ENCODE assay signal across 28 mouse cellular contexts in the genomic region with DNA sequence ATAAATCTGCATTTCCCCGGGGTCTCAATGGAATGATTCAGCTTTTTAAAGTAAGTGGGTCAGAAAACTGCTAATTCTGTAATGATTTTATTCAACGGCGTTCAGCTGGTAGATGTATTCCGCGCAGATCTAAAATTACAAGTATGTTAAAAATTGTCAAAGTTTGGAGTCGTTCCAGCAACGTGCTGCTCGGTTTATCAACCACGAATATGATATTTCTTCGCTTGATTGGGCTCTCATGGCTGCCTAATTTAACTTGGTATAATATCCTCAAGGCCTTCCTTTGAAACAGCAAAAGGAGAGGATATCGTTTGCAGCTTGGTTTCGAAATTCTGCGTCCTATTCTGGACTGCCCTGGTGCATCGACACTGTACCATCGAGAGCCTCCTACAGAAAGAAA. TPM values are rescaled to one million over a fixed set of nuclear protein-coding genes. Genes with fewer than 3 reads are reported as not detected.
DNase-seq lines count a peak whose midpoint lies in the region; ATAC-seq and TF ChIP-seq lines count a peak whose summit lies in the region.
"Had no signal": no experiment of that assay in that cellular context is flagged by ENCODE, and none has a peak within 500 bp of the region (broad histone marks: within the 10 kb centered on the region; RNA-seq: fewer than 3 reads in every experiment).

No protein-coding gene starts in this region.

- no peak overlapping the region for H3K4me2 ChIP-seq in forebrain, postnatal 0 days (ENCODE audit: low read depth)
- H3K4me2 ChIP-seq in forebrain, embryonic 12.5 days = no peak overlapping the region
- no peak overlapping the region for H3K4me2 ChIP-seq in kidney, embryonic 16.5 days (replicated peaks; ENCODE audit: low read depth, low read length)
- no peak overlapping the region for H3K4me2 ChIP-seq in midbrain, embryonic 16.5 days (ENCODE audit: low read length)
- no peak overlapping the region for H3K4me2 ChIP-seq in midbrain, embryonic 15.5 days
- H3K4me2 ChIP-seq: embryonic facial prominence, embryonic 12.5 days; heart, embryonic 12.5 days; hindbrain, embryonic 15.5 days; limb, embryonic 12.5 days; liver, embryonic 15.5 days; lung, embryonic 14.5 days; neural tube, embryonic 15.5 days; stomach, embryonic 15.5 days had no signal

- no peak overlapping the region for H3K9ac ChIP-seq in forebrain, postnatal 0 days
- H3K9ac ChIP-seq in forebrain, embryonic 12.5 days = no peak overlapping the region
- no peak overlapping the region for H3K9ac ChIP-seq in kidney, embryonic 16.5 days (replicated peaks; ENCODE audit: low read length)
- no peak overlapping the region for H3K9ac ChIP-seq in midbrain, embryonic 16.5 days (ENCODE audit: low read depth, low read length)
- H3K9ac ChIP-seq in midbrain, embryonic 15.5 days = no peak overlapping the region
- H3K9ac ChIP-seq: embryonic facial prominence, embryonic 12.5 days; heart, embryonic 12.5 days; hindbrain, embryonic 15.5 days; limb, embryonic 12.5 days; liver, embryonic 15.5 days; lung, embryonic 14.5 days; neural tube, embryonic 15.5 days; stomach, embryonic 15.5 days had no signal

- ATAC-seq in forebrain, postnatal 0 days = no peak
- ATAC-seq in forebrain, embryonic 12.5 days (ENCODE audit: low FRiP score) = no peak
- ATAC-seq in kidney, embryonic 16.5 days (ENCODE audit: low FRiP score, low TSS enrichment) = no peak
- no peak for ATAC-seq in midbrain, embryonic 16.5 days
- no peak for ATAC-seq in midbrain, embryonic 15.5 days (replicated peaks)
- ATAC-seq: Patski had no signal

- no peaks in the 10 kb centered on the region for H3K27me3 ChIP-seq in forebrain, postnatal 0 days (ENCODE audit: insufficient read depth, low read length)
- no peaks in the 10 kb centered on the region for H3K27me3 ChIP-seq in forebrain, embryonic 12.5 days
- no peaks in the 10 kb centered on the region for H3K27me3 ChIP-seq in kidney, embryonic 16.5 days (ENCODE audit: insufficient read depth, low read length)
- no peaks in the 10 kb centered on the region for H3K27me3 ChIP-seq in midbrain, embryonic 16.5 days (ENCODE audit: control insufficient read depth, insufficient read depth, low read depth, low read length)
- H3K27me3 ChIP-seq in midbrain, embryonic 15.5 days (replicated peaks) = no peaks in the 10 kb centered on the region
- H3K27me3 ChIP-seq: embryonic facial prominence, embryonic 12.5 days; heart, embryonic 12.5 days; hindbrain, embryonic 15.5 days; limb, embryonic 12.5 days; liver, embryonic 15.5 days; neural tube, embryonic 15.5 days; Patski; stomach, embryonic 15.5 days had no signal

- H3K4me1 ChIP-seq in forebrain, postnatal 0 days (ENCODE audit: insufficient read depth) = 0 out of 2 replicates have a peak, but pooled peaks cover 4% of the 10 kb centered on the region
- H3K4me1 ChIP-seq in forebrain, embryonic 12.5 days = no peaks in the 10 kb centered on the region
- no peaks in the 10 kb centered on the region for H3K4me1 ChIP-seq in kidney, embryonic 16.5 days (ENCODE audit: insufficient read depth, low read length)
- peaks cover 2% of the 10 kb centered on the region; the same call in 1 of the 2 replicates for H3K4me1 ChIP-seq in midbrain, embryonic 16.5 days (ENCODE audit: control insufficient read depth, insufficient read depth, low read length)
- H3K4me1 ChIP-seq in midbrain, embryonic 15.5 days = no peaks in the 10 kb centered on the region
- H3K4me1 ChIP-seq: embryonic facial prominence, embryonic 12.5 days; forebrain, embryonic 10.5 days; heart, embryonic 12.5 days; hindbrain, embryonic 15.5 days; limb, embryonic 12.5 days; liver, embryonic 15.5 days; neural tube, embryonic 15.5 days; stomach, embryonic 15.5 days had no signal

- peak; percentile 67 for DNase-seq in forebrain, postnatal 0 days
- DNase-seq in kidney, postnatal 14 days = no peak
- no peak for DNase-seq in embryo, embryonic 10.5 days (ENCODE audit: low spot score)
- DNase-seq: adrenal gland, postnatal 10 days; cerebellum, adult 2 months; cerebellum, postnatal 14 days; gastrocnemius, adult 2 months; gastrocnemius, postnatal 36 days; heart, adult 2 months; kidney, adult 8-10 months; kidney, postnatal 25 days; lung, embryonic 14.5 days; lung, postnatal 14 days; retina, postnatal 1 day; right cerebral cortex, postnatal 14 days had no signal

- no peaks in the 10 kb centered on the region for H3K9me3 ChIP-seq in forebrain, postnatal 0 days (ENCODE audit: low read length)
- no peaks in the 10 kb centered on the region for H3K9me3 ChIP-seq in forebrain, embryonic 12.5 days
- no peaks in the 10 kb centered on the region for H3K9me3 ChIP-seq in kidney, embryonic 16.5 days (ENCODE audit: low read length)
- H3K9me3 ChIP-seq in midbrain, embryonic 16.5 days (replicated peaks; ENCODE audit: control insufficient read depth, low read length, poor library complexity, severe bottlenecking) = no peaks in the 10 kb centered on the region
- H3K9me3 ChIP-seq in midbrain, embryonic 15.5 days = no peaks in the 10 kb centered on the region
- H3K9me3 ChIP-seq: embryonic facial prominence, embryonic 12.5 days; forebrain, embryonic 10.5 days; heart, embryonic 12.5 days; hindbrain, embryonic 15.5 days; limb, embryonic 12.5 days; liver, embryonic 15.5 days; neural tube, embryonic 15.5 days; stomach, embryonic 15.5 days had no signal

- H3K36me3 ChIP-seq in forebrain, postnatal 0 days (ENCODE audit: insufficient read depth) = no peaks in the 10 kb centered on the region
- no peaks in the 10 kb centered on the region for H3K36me3 ChIP-seq in forebrain, embryonic 12.5 days (replicated peaks)
- no peaks in the 10 kb centered on the region for H3K36me3 ChIP-seq in kidney, embryonic 16.5 days (ENCODE audit: insufficient read depth, low read length)
- H3K36me3 ChIP-seq in midbrain, embryonic 16.5 days (ENCODE audit: control insufficient read depth, insufficient read depth, low read length) = no peaks in the 10 kb centered on the region
- H3K36me3 ChIP-seq in midbrain, embryonic 15.5 days (replicated peaks) = no peaks in the 10 kb centered on the region
- H3K36me3 ChIP-seq: embryonic facial prominence, embryonic 12.5 days; forebrain, embryonic 10.5 days; heart, embryonic 12.5 days; hindbrain, embryonic 15.5 days; limb, embryonic 12.5 days; liver, embryonic 15.5 days; neural tube, embryonic 15.5 days; stomach, embryonic 15.5 days had no signal

- no peak overlapping the region for H3K4me3 ChIP-seq in forebrain, postnatal 0 days (ENCODE audit: low read depth, low read length)
- no peak overlapping the region for H3K4me3 ChIP-seq in forebrain, embryonic 12.5 days (replicated peaks)
- no peak overlapping the region for H3K4me3 ChIP-seq in kidney, embryonic 16.5 days (ENCODE audit: low read length)
- no peak overlapping the region for H3K4me3 ChIP-seq in midbrain, embryonic 16.5 days (ENCODE audit: low read depth, low read length)
- no peak overlapping the region for H3K4me3 ChIP-seq in midbrain, embryonic 15.5 days
- H3K4me3 ChIP-seq: embryonic facial prominence, embryonic 12.5 days; forebrain, embryonic 10.5 days; gastrocnemius, adult 2 months; heart, adult 2 months; heart, embryonic 12.5 days; hindbrain, embryonic 15.5 days; limb, embryonic 12.5 days; liver, embryonic 15.5 days; neural tube, embryonic 15.5 days; stomach, embryonic 15.5 days had no signal

- 52% methylated on average over 15 of the region's 15 CpGs for WGBS in forebrain, postnatal 0 days
- 87% methylated on average over 15 of the region's 15 CpGs for WGBS in forebrain, embryonic 12.5 days
- 76% methylated on average over 15 of the region's 15 CpGs for WGBS in kidney, embryonic 16.5 days
- whole genome bisulfite sequencing in midbrain, embryonic 16.5 days = 70% methylated on average over 15 of the region's 15 CpGs
- 69% methylated on average over 15 of the region's 15 CpGs for WGBS in midbrain, embryonic 15.5 days

- no peak for TF ChIP-seq CTCF in forebrain, postnatal 0 days (IDR thresholded peaks at IDR 0.05; ENCODE audit: low read depth)

- H3K27ac ChIP-seq in forebrain, postnatal 0 days (ENCODE audit: low read depth, low read length) = no peak overlapping the region
- H3K27ac ChIP-seq in forebrain, embryonic 12.5 days = no peak overlapping the region
- H3K27ac ChIP-seq in kidney, embryonic 16.5 days (ENCODE audit: low read length) = 0 out of 2 replicates have a peak overlapping the region, but pooled peaks have one; percentile 16
- H3K27ac ChIP-seq in midbrain, embryonic 16.5 days (ENCODE audit: low read length) = peak overlapping the region; percentile 17; the same call in 1 of the 2 replicates
- no peak overlapping the region for H3K27ac ChIP-seq in midbrain, embryonic 15.5 days
- H3K27ac ChIP-seq: embryonic facial prominence, embryonic 12.5 days; forebrain, embryonic 10.5 days; gastrocnemius, adult 2 months; heart, adult 2 months; hindbrain, embryonic 15.5 days; limb, embryonic 12.5 days; liver, embryonic 15.5 days; neural tube, embryonic 15.5 days; stomach, embryonic 15.5 days had no signal

RNA-seq across cellular contexts. Expression of gene Bicdl1, which starts 13.9 kb away (rescaled TPM):
- total RNA-seq in forebrain, postnatal 0 days (2014; rRNA removed) = 183 and 184 TPM in 2 replicates
- 21.6 and 27.6 TPM in 2 replicates for polyA plus RNA-seq in forebrain, postnatal 0 days (2015; fragmentation: Nextera tagmentation; extraction: Ambion mirVana)
- polyA plus RNA-seq in forebrain, embryonic 12.5 days (2016; fragmentation: Nextera tagmentation; extraction: Ambion mirVana) = 16.7 and 16.9 TPM in 2 replicates
- 13.8 and 14.9 TPM in 2 replicates for polyA plus RNA-seq in kidney, embryonic 16.5 days (2015; fragmentation: Nextera tagmentation; extraction: Ambion mirVana)
- polyA plus RNA-seq in midbrain, embryonic 16.5 days (2015; fragmentation: Nextera tagmentation; extraction: Ambion mirVana) = 40.2 and 43.4 TPM in 2 replicates
- polyA plus RNA-seq in midbrain, embryonic 15.5 days (2015; fragmentation: Nextera tagmentation; extraction: Ambion mirVana) = 47.2 and 47.5 TPM in 2 replicates

Comparison
In these comparisons a context has a peak if more than half of its experiments do, and no peak if none do; other contexts are left out.
1. H3K27ac ChIP-seq: peak in kidney, embryonic 16.5 days (single experiment) and midbrain, embryonic 16.5 days (single experiment); none in forebrain, postnatal 0 days (single experiment), forebrain, embryonic 12.5 days (single experiment) and midbrain, embryonic 15.5 days (single experiment).